Mouse (Mus musculus): ENCODE measurements around the gene Nipsnap3b. TPM values are rescaled to one million over a fixed set of nuclear protein-coding genes. Genes with fewer than 3 reads are reported as not detected.

Gene Nipsnap3b
- polyA plus RNA-seq, 1 experiment from 2014 or later: 84.6 TPM

DNA sequence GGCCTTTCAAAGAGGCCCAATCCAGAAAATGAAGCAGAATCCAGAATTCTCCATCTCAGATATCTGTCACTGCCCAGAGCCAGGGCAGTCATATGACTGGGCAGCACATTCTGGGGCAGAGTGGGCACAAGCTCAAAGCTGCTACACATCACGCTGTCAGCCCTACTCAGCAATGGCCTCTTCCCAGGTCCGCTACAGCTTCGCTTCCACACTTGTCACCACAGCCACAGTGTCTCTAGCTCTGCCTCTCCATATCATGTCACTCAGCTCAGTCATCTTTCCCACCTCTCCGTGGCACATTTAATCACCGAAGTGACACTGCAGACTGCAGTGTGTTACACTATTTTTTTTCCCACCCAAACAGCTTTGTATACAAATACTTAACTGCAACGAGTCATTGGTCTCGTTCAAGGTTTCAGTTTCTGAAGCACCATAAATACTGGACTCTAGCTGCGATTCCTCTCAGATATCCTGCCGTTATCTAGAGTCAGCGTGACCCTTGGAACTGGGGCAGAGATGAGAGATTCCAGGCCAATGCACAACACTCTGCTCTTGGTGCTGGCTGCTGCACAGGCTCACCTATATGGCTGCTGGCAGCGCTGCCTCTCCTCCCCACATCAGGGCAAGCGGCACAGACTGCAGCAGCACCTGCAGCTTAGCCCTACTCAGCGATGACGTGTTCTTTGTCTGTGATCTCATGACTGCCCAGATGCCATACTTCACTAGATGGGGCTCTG is 11.7 kb downstream of the Nipsnap3b start:
- Histone ChIP-seq H3K9me3 (no peaks in the 10 kb centered on the region), H3K36me3 (peaks cover 38% of the 10 kb centered on the region), H3K4me3 (no peak overlapping the region), H3K27ac (no peak overlapping the region), H3K4me1 (no peaks in the 10 kb centered on the region), H3K9ac (no peak overlapping the region), H3K27me3 (no peaks in the 10 kb centered on the region), H3K4me2 (no peak overlapping the region)
- 91% methylated on average over 14 of the region's 14 CpGs for WGBS
- no peak for ATAC-seq (ENCODE audit: borderline replicate concordance, extremely low read depth, low FRiP score, low TSS enrichment)

DNA sequence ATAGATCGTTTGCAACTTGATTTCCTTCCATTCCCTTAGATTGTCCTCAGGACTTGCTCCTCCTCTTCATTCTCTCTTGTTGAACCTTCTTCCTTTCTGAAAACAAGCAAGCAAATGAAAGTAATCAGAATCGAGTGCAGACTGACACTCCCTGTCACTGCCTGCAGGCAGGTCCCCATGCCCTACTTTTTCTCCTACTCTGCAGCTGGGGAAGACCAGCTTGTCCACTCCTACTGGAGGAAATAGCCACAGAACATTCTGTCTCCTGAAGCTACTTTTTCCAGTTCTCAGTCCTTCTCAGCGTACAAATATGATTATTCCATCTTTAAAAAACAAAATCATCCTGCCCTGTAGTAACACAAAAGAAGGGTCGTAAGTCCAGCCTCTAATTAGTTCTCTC is 12.7 kb downstream of the Nipsnap3b start:
- Histone ChIP-seq H3K9me3 (no peaks in the 10 kb centered on the region), H3K27ac (no peak overlapping the region), H3K4me1 (no peaks in the 10 kb centered on the region), H3K4me2 (no peak overlapping the region), H3K9ac (no peak overlapping the region), H3K4me3 (no peak overlapping the region), H3K27me3 (no peaks in the 10 kb centered on the region), H3K36me3 (peaks cover 34% of the 10 kb centered on the region)
- WGBS: 83% methylated on average over 4 of the region's 4 CpGs
- ATAC-seq (ENCODE audit: borderline replicate concordance, extremely low read depth, low FRiP score, low TSS enrichment): no peak

- H3K27me3 ChIP-seq: no peaks in the 10 kb centered on the region
- H3K36me3 ChIP-seq: peaks cover 18% of the 10 kb centered on the region
- no peaks in the 10 kb centered on the region for H3K9me3 ChIP-seq
- no peak overlapping the region for H3K4me2 ChIP-seq
- no peak overlapping the region for H3K4me3 ChIP-seq
- H3K27ac ChIP-seq: no peak overlapping the region
- H3K9ac ChIP-seq: no peak overlapping the region
- ATAC-seq (ENCODE audit: borderline replicate concordance, extremely low read depth, low FRiP score, low TSS enrichment): no peak
- WGBS: 66% methylated on average over 3 of the region's 3 CpGs
- no peaks in the 10 kb centered on the region for H3K4me1 ChIP-seq
Observed at GRCm38 (mm10) chr4:53027811-53028210, 16.1 kb downstream of the Nipsnap3b start.

- H3K27me3 ChIP-seq: no peaks in the 10 kb centered on the region
- 59% methylated on average over 8 of the region's 8 CpGs for WGBS
- H3K27ac ChIP-seq: no peak overlapping the region
- H3K9me3 ChIP-seq: no peaks in the 10 kb centered on the region
- H3K4me3 ChIP-seq: no peak overlapping the region
- no peak overlapping the region for H3K4me2 ChIP-seq
- no peak overlapping the region for H3K9ac ChIP-seq
- no peak for ATAC-seq (ENCODE audit: borderline replicate concordance, extremely low read depth, low FRiP score, low TSS enrichment)
- no peaks in the 10 kb centered on the region for H3K4me1 ChIP-seq
- peaks cover 19% of the 10 kb centered on the region; the same call in 1 of the 2 replicates for H3K36me3 ChIP-seq
Observed at GRCm38 (mm10) chr4:53030326-53030948, 18.8 kb downstream of the Nipsnap3b start.

DNA sequence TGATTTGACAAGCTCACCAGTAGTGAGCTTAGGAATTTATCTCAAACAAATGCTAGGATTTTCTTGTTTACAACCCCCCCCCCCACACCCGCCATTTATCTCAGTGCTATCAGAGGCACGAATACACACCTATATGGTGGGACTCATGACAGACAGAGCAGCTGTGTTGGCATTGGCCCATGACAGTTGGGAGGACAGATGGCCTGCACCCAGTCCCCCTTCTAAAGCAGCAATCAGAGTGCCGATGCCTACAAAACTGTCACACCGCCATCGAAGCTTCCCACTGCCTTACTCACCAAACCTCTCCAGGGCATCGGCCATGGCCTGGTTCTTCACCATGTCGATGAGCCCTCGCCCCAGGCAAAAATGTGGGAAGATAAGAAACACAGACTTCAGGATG is 32.1 kb downstream of the Nipsnap3b start:
- Histone ChIP-seq H3K4me3 (no peak overlapping the region), H3K9me3 (no peaks in the 10 kb centered on the region), H3K4me2 (no peak overlapping the region), H3K27me3 (no peaks in the 10 kb centered on the region), H3K27ac (no peak overlapping the region), H3K4me1 (no peaks in the 10 kb centered on the region), H3K36me3 (peaks cover 56% of the 10 kb centered on the region), H3K9ac (no peak overlapping the region)
- WGBS: 88% methylated on average over 8 of the region's 8 CpGs
- ATAC-seq (ENCODE audit: borderline replicate concordance, extremely low read depth, low FRiP score, low TSS enrichment): no peak

DNA sequence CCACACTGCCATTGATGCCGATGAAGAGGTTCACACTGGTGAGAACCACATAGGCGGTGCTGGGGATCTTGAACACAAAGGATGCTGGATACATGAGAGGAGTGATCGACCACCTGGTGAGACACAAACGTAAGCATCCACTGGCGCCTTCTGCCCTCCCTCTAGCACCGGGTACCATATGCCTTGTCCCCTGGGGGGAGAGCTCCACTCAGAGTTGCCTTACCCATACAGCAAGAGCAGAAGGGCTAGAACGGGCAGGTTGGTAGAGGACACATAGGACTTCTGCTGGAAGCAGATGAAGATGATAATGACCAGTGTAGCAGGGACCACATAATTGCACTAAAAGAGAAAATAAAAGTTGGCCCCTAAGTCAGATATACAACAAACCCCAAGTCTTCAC is 34.1 kb downstream of the Nipsnap3b start:
- Histone ChIP-seq H3K27me3 (no peaks in the 10 kb centered on the region), H3K36me3 (peaks cover 53% of the 10 kb centered on the region)

GRCm38 (mm10) chr4:53046238-53047022 is 34.8 kb downstream of the Nipsnap3b start:
- Histone ChIP-seq H3K4me3 (no peak overlapping the region), H3K4me1 (no peaks in the 10 kb centered on the region), H3K27me3 (no peaks in the 10 kb centered on the region), H3K4me2 (no peak overlapping the region), H3K27ac (no peak overlapping the region), H3K9ac (no peak overlapping the region), H3K36me3 (peaks cover 49% of the 10 kb centered on the region), H3K9me3 (no peaks in the 10 kb centered on the region)
- ATAC-seq (ENCODE audit: borderline replicate concordance, extremely low read depth, low FRiP score, low TSS enrichment): no peak
- WGBS: 58% methylated on average over 9 of the region's 9 CpGs

More for the DNA sequence above, 34.1 kb downstream of the Nipsnap3b start:
- Histone ChIP-seq H3K4me3 (no peak overlapping the region), H3K27ac (no peak overlapping the region), H3K9ac (no peak overlapping the region), H3K4me1 (no peaks in the 10 kb centered on the region), H3K4me2 (no peak overlapping the region), H3K9me3 (no peaks in the 10 kb centered on the region)
- no peak for ATAC-seq (ENCODE audit: borderline replicate concordance, extremely low read depth, low FRiP score, low TSS enrichment)
- 83% methylated on average over 7 of the region's 7 CpGs for whole genome bisulfite sequencing

DNA sequence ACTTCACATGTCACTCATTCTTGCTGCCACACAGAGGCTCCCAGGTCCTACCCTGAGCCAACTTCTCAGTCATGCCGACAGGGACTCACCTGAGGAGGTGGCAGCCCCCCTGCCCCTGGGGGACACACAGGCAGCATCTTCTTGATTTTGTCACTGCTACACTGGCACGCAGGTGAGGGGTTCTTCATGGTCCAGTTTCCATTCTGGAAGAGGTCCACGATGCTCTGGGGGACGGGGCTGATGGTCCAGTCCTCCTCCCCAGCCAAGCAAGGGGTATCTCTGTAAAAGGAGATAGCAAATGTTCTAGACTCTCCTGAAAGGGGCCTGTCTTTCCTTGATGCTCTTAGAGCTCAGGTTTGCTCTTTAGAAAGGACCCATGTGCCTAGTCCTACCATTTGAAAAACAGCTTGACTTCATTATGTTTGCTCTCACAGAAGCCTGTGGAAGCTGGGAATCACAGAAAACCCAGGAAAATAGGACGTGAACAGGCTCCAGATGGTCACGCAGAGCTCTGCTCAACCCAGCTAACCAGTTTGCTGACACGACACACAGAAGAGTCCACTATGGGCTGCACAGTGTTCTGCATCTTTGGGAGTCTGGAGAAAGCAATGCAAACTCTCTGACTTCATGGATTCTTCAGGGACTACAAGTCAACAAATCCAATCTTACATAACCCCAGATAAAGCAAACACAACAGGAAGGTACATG is 50.8 kb downstream of the Nipsnap3b start:
- Histone ChIP-seq H3K27me3 (no peaks in the 10 kb centered on the region), H3K36me3 (peaks cover 56% of the 10 kb centered on the region), H3K27ac (no peak overlapping the region), H3K9ac (no peak overlapping the region), H3K4me3 (no peak overlapping the region), H3K9me3 (no peaks in the 10 kb centered on the region), H3K4me2 (no peak overlapping the region), H3K4me1 (no peaks in the 10 kb centered on the region)
- no peak for ATAC-seq (ENCODE audit: borderline replicate concordance, extremely low read depth, low FRiP score, low TSS enrichment)
- WGBS: 84% methylated on average over 7 of the region's 7 CpGs

Other genes with a start within 250 kb of the Nipsnap3b start
- gene Olfr275, start 197.3 kb upstream of the Nipsnap3b start, polyA plus RNA-seq (2015; fragmentation: Nextera tagmentation; extraction: Ambion mirVana): not detected in 2 replicates
- gene Olfr273, start 152.6 kb upstream of the Nipsnap3b start, polyA plus RNA-seq (2015; fragmentation: Nextera tagmentation; extraction: Ambion mirVana): not detected in 2 replicates
- gene Olfr272, start 92.7 kb upstream of the Nipsnap3b start, polyA plus RNA-seq (2015; fragmentation: Nextera tagmentation; extraction: Ambion mirVana): not detected in 2 replicates
- not detected in 2 replicates for gene Olfr270, start 47.3 kb upstream of the Nipsnap3b start, polyA plus RNA-seq (2015; fragmentation: Nextera tagmentation; extraction: Ambion mirVana)
- gene Nipsnap3a, start 22.6 kb upstream of the Nipsnap3b start, polyA plus RNA-seq (2015; fragmentation: Nextera tagmentation; extraction: Ambion mirVana): not detected in 2 replicates
- 9.1 and 9.3 TPM in 2 replicates for gene Abca1, start 148.0 kb downstream of the Nipsnap3b start, polyA plus RNA-seq (2015; fragmentation: Nextera tagmentation; extraction: Ambion mirVana)

All from lung, embryonic 15.5 days (tissue).